Mouse (Mus musculus): ENCODE data around the gene Vps35l.

Gene Vps35l

GRCm38 (mm10) chr7:118733225-118733624 is 6.8 kb upstream of the Vps35l start:
- no peak for DNase-seq (ENCODE audit: low read depth, low spot score)

GRCm38 (mm10) chr7:118738730-118739129 is 1.3 kb upstream of the Vps35l start:
- peak; percentile 22 for DNase-seq (ENCODE audit: low read depth, low spot score)

GRCm38 (mm10) chr7:118740532-118741338 is 709 bp downstream of the Vps35l start:
- DNase-seq (ENCODE audit: low read depth, low spot score): peak; percentile 94

GRCm38 (mm10) chr7:118742278-118742677 is 2.3 kb downstream of the Vps35l start:
- no peak for DNase-seq (ENCODE audit: low read depth, low spot score)

GRCm38 (mm10) chr7:118744766-118745165 is 4.7 kb downstream of the Vps35l start:
- no peak for DNase-seq (ENCODE audit: low read depth, low spot score)

- no peak for DNase-seq (ENCODE audit: low read depth, low spot score)
Measured at GRCm38 (mm10) chr7:118747891-118748672, 8.1 kb downstream of the Vps35l start.

- DNase-seq (ENCODE audit: low read depth, low spot score): peak; percentile 85
Measured at GRCm38 (mm10) chr7:118749706-118750105, 9.7 kb downstream of the Vps35l start.

GRCm38 (mm10) chr7:118751625-118752024 is 11.6 kb downstream of the Vps35l start:
- DNase-seq (ENCODE audit: low read depth, low spot score): no peak

- no peak for DNase-seq (ENCODE audit: low read depth, low spot score)
Measured at GRCm38 (mm10) chr7:118755756-118756155, 15.7 kb downstream of the Vps35l start.

- DNase-seq (ENCODE audit: low read depth, low spot score): no peak
Measured at GRCm38 (mm10) chr7:118756490-118757265, 16.7 kb downstream of the Vps35l start.

- DNase-seq (ENCODE audit: low read depth, low spot score): no peak
Measured at GRCm38 (mm10) chr7:118758369-118758768, 18.3 kb downstream of the Vps35l start.

GRCm38 (mm10) chr7:118759372-118759771 is 19.3 kb downstream of the Vps35l start:
- DNase-seq (ENCODE audit: low read depth, low spot score): peak; percentile 19

- no peak for DNase-seq (ENCODE audit: low read depth, low spot score)
Measured at GRCm38 (mm10) chr7:118763939-118764338, 23.9 kb downstream of the Vps35l start.

- DNase-seq (ENCODE audit: low read depth, low spot score): peak; percentile 50
Measured at GRCm38 (mm10) chr7:118764725-118765124, 24.7 kb downstream of the Vps35l start.

GRCm38 (mm10) chr7:118765604-118766003 is 25.6 kb downstream of the Vps35l start:
- DNase-seq (ENCODE audit: low read depth, low spot score): no peak

GRCm38 (mm10) chr7:118766119-118766833 is 26.2 kb downstream of the Vps35l start:
- peak; percentile 45 for DNase-seq (ENCODE audit: low read depth, low spot score)

- DNase-seq (ENCODE audit: low read depth, low spot score): no peak
Measured at GRCm38 (mm10) chr7:118766834-118767224, 26.8 kb downstream of the Vps35l start.

GRCm38 (mm10) chr7:118769208-118769607 is 29.2 kb downstream of the Vps35l start:
- DNase-seq (ENCODE audit: low read depth, low spot score): no peak

GRCm38 (mm10) chr7:118769655-118770054 is 29.6 kb downstream of the Vps35l start:
- DNase-seq (ENCODE audit: low read depth, low spot score): no peak

GRCm38 (mm10) chr7:118773027-118773426 is 33.0 kb downstream of the Vps35l start:
- no peak for DNase-seq (ENCODE audit: low read depth, low spot score)

GRCm38 (mm10) chr7:118775991-118776390 is 36.0 kb downstream of the Vps35l start:
- no peak for DNase-seq (ENCODE audit: low read depth, low spot score)
